Mouse (Mus musculus): ENCODE results near the gene Tmem233. TPM values are rescaled to one million over a fixed set of nuclear protein-coding genes. Genes with fewer than 3 reads are reported as not detected.

The Tmem233 gene
- polyA plus RNA-seq, 1 experiment from 2014 or later, result not detected

DNA sequence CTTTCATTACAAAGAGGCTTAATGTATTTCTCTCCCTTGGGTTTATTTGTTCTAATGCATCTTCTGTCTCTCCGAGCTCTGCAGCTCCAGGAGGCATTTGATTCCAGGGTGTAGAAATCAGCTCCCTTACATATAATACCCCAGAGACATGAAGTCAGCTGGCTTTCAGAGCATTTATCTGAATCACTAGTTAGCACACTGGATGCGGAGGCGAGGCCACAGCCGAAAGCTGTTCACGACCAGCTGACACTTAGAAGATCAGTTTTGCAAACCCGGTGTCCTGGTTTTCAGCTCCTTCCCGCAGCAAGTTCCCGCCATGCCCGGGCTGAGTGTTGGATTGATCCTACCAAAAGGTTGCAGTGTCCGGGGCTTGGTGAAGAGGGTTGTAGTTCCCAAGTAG, 78.8 kb downstream of the Tmem233 start:
- H3K4me2 ChIP-seq (ENCODE audit: low read length), result no peak overlapping the region
- no peaks in the 10 kb centered on the region for H3K27me3 ChIP-seq (ENCODE audit: insufficient read depth, low read length)
- H3K4me1 ChIP-seq (replicated peaks; ENCODE audit: insufficient read depth, low read length), result peaks cover 4% of the 10 kb centered on the region; the same call in 1 of the 2 replicates
- H3K9ac ChIP-seq (ENCODE audit: low read depth, low read length), result no peak overlapping the region
- ATAC-seq (replicated peaks; ENCODE audit: low FRiP score, low read depth) (no peak), DNase-seq (ENCODE audit: low spot score) (no peak)
- TF ChIP-seq CTCF (IDR thresholded peaks at IDR 0.05; ENCODE audit: low read depth), result no peak
- H3K27ac ChIP-seq, result 0 out of 2 replicates have a peak overlapping the region, but pooled peaks have one; percentile 19
- no peak overlapping the region for H3K4me3 ChIP-seq (replicated peaks; ENCODE audit: low read depth, low read length)
- no peaks in the 10 kb centered on the region for H3K9me3 ChIP-seq (replicated peaks; ENCODE audit: low read length)
- H3K36me3 ChIP-seq (ENCODE audit: insufficient read depth, low read length), result no peaks in the 10 kb centered on the region
- 77% methylated on average over 10 of the region's 10 CpGs for WGBS

DNA sequence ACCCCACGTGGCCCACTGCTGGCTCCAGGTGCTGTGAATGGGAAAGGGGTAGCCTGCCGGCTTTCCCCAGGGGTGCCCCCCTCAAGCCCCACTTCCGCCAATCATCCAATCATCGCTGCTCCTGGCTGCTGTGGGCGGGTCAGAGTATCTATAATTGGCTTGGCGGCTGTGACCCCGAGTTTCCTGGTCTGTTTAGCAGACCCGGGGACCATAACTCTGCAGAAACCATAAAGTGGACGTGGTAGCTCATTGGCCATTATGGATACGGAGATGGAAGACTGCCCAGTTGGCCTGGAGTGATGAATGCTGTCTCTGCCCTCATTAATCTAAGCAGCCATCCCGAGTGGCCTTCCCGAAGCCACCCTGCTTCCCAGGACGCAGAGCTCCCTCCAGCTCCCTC, 79.2 kb downstream of the Tmem233 start:
- Histone ChIP-seq H3K4me1 (replicated peaks; ENCODE audit: insufficient read depth, low read length) (peaks cover 4% of the 10 kb centered on the region; the same call in 1 of the 2 replicates), H3K4me2 (ENCODE audit: low read length) (no peak overlapping the region), H3K27me3 (ENCODE audit: insufficient read depth, low read length) (no peaks in the 10 kb centered on the region), H3K9ac (ENCODE audit: low read depth, low read length) (no peak overlapping the region), H3K9me3 (replicated peaks; ENCODE audit: low read length) (no peaks in the 10 kb centered on the region), H3K36me3 (ENCODE audit: insufficient read depth, low read length) (no peaks in the 10 kb centered on the region), H3K4me3 (replicated peaks; ENCODE audit: low read depth, low read length) (no peak overlapping the region), H3K27ac (no peak overlapping the region)
- DNase-seq (ENCODE audit: low spot score), result peak; percentile 63
- no peak for TF ChIP-seq CTCF (IDR thresholded peaks at IDR 0.05; ENCODE audit: low read depth)
- 36% methylated on average over 13 of the region's 13 CpGs for WGBS
- no peak for ATAC-seq (replicated peaks; ENCODE audit: low FRiP score, low read depth)

DNA sequence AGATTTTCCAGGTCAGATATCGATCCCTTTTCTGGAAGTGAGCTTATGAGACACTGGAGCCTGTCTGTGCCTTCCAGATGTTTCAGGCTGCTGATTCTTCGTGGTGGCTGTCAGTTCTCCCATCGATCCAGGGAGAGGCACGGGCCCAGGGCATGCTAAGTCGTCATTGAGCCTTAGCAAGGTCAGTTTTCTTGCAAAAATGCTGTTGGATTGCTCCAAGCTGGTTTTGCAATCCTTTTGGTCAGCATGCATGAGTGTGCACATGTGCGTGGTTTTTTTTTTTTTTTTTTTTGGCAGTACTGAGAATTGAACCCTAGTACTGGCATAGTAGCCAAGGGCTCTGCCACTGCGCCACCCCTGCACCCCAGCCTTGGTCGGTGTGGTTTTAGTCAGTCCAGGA, 79.9 kb downstream of the Tmem233 start:
- Histone ChIP-seq H3K4me3 (replicated peaks; ENCODE audit: low read depth, low read length) (no peak overlapping the region), H3K9me3 (replicated peaks; ENCODE audit: low read length) (no peaks in the 10 kb centered on the region), H3K27me3 (ENCODE audit: insufficient read depth, low read length) (no peaks in the 10 kb centered on the region), H3K36me3 (ENCODE audit: insufficient read depth, low read length) (no peaks in the 10 kb centered on the region), H3K4me1 (replicated peaks; ENCODE audit: insufficient read depth, low read length) (peaks cover 4% of the 10 kb centered on the region; the same call in 1 of the 2 replicates), H3K27ac (no peak overlapping the region), H3K4me2 (ENCODE audit: low read length) (no peak overlapping the region), H3K9ac (ENCODE audit: low read depth, low read length) (no peak overlapping the region)
- WGBS, result 69% methylated on average over 8 of the region's 8 CpGs
- ATAC-seq (replicated peaks; ENCODE audit: low FRiP score, low read depth) (no peak), DNase-seq (ENCODE audit: low spot score) (no peak)
- no peak for TF ChIP-seq CTCF (IDR thresholded peaks at IDR 0.05; ENCODE audit: low read depth)

DNA sequence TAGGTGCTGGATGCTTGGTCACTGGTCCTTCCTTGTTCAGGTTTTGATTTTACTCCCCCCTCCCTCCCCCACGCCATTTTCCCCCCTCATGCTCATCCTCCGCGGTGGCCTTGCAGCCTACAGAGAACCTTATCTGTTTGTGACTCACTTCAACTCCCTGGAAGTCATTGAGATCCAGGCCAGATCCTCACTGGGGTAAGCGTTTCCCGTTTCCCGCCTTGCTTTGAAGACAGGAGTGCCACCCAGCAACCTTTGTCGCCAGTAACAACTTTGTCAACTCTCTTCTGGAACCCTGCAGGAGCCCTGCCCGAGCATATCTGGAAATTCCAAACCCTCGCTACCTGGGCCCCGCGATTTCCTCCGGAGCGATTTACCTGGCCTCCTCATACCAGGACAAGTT, 85.7 kb downstream of the Tmem233 start:
- 81% methylated on average over 13 of the region's 13 CpGs for WGBS
- Histone ChIP-seq H3K9ac (ENCODE audit: low read depth, low read length) (no peak overlapping the region), H3K36me3 (ENCODE audit: insufficient read depth, low read length) (no peaks in the 10 kb centered on the region), H3K4me1 (replicated peaks; ENCODE audit: insufficient read depth, low read length) (no peaks in the 10 kb centered on the region), H3K4me2 (ENCODE audit: low read length) (no peak overlapping the region), H3K4me3 (replicated peaks; ENCODE audit: low read depth, low read length) (no peak overlapping the region), H3K9me3 (replicated peaks; ENCODE audit: low read length) (no peaks in the 10 kb centered on the region), H3K27me3 (ENCODE audit: insufficient read depth, low read length) (no peaks in the 10 kb centered on the region), H3K27ac (no peak overlapping the region)
- DNase-seq (ENCODE audit: low spot score) (no peak), ATAC-seq (replicated peaks; ENCODE audit: low FRiP score, low read depth) (no peak)
- TF ChIP-seq CTCF (IDR thresholded peaks at IDR 0.05; ENCODE audit: low read depth), result no peak

DNA sequence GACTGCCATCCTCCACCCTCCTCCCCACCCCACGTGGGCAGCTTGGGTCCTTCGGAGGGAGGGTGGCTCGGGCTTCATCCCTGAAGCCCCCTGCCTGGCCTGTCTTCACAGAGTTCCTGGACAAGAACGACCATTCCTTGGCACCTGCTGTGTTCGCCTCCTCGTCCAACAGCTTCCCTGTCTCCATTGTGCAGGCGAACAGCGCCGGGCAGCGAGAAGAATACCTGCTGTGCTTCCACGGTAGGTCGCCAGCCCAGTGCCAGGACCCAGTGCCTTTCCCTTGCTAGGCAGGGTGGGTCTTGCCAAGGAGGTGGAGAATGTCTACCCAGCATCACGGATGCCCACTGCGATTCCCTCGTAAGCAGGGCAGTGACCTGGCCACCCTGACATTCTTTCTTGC, 88.9 kb downstream of the Tmem233 start:
- Histone ChIP-seq H3K27me3 (ENCODE audit: insufficient read depth, low read length) (no peaks in the 10 kb centered on the region), H3K4me1 (replicated peaks; ENCODE audit: insufficient read depth, low read length) (no peaks in the 10 kb centered on the region), H3K36me3 (ENCODE audit: insufficient read depth, low read length) (peaks cover 19% of the 10 kb centered on the region; the same call in 1 of the 2 replicates), H3K4me2 (ENCODE audit: low read length) (no peak overlapping the region), H3K27ac (no peak overlapping the region), H3K4me3 (replicated peaks; ENCODE audit: low read depth, low read length) (no peak overlapping the region), H3K9ac (ENCODE audit: low read depth, low read length) (no peak overlapping the region), H3K9me3 (replicated peaks; ENCODE audit: low read length) (no peaks in the 10 kb centered on the region)
- 95% methylated on average over 15 of the region's 15 CpGs for WGBS
- no peak for DNase-seq (ENCODE audit: low spot score)
- TF ChIP-seq CTCF (IDR thresholded peaks at IDR 0.05; ENCODE audit: low read depth), result no peak
- ATAC-seq (replicated peaks; ENCODE audit: low FRiP score, low read depth), result no peak

DNA sequence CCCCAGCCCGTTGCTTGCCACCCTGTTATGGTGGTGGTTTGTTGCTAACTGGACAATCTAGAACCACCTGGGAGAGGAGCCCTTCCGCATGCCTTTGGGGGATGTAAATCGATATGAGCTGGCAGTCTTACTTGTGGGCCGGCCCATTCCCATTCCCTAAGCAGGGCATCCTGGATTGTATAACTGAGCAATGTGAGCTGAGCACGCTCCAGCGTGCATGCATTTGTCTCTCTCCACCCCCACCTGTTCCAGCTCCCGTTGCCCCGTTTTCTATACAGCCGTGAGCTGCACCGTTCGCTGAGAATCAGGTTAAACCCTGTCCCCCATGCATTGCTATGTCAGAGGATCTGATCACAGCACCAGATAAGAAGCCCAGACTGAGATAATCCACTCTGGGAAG, 91.3 kb downstream of the Tmem233 start:
- Histone ChIP-seq H3K4me1 (replicated peaks; ENCODE audit: insufficient read depth, low read length) (no peaks in the 10 kb centered on the region), H3K4me3 (replicated peaks; ENCODE audit: low read depth, low read length) (no peak overlapping the region), H3K36me3 (ENCODE audit: insufficient read depth, low read length) (peaks cover 23% of the 10 kb centered on the region; the same call in 1 of the 2 replicates), H3K9me3 (replicated peaks; ENCODE audit: low read length) (no peaks in the 10 kb centered on the region), H3K27me3 (ENCODE audit: insufficient read depth, low read length) (no peaks in the 10 kb centered on the region), H3K4me2 (ENCODE audit: low read length) (no peak overlapping the region), H3K9ac (ENCODE audit: low read depth, low read length) (no peak overlapping the region), H3K27ac (no peak overlapping the region)
- no peak for TF ChIP-seq CTCF (IDR thresholded peaks at IDR 0.05; ENCODE audit: low read depth)
- DNase-seq (ENCODE audit: low spot score), result no peak
- no peak for ATAC-seq (replicated peaks; ENCODE audit: low FRiP score, low read depth)
- WGBS, result 85% methylated on average over 11 of the region's 11 CpGs

Other genes with a start within 250 kb of the Tmem233 start
- 8.8 and 11.4 TPM in 2 replicates for gene Cit, start 238.0 kb downstream of the Tmem233 start, polyA plus RNA-seq (2015; fragmentation: Nextera tagmentation; extraction: Ambion mirVana)
- gene Prkab1, start 58.7 kb downstream of the Tmem233 start, polyA plus RNA-seq (2015; fragmentation: Nextera tagmentation; extraction: Ambion mirVana), result 79.0 and 83.3 TPM in 2 replicates
- gene Ccdc60, start 205.7 kb upstream of the Tmem233 start, polyA plus RNA-seq (2015; fragmentation: Nextera tagmentation; extraction: Ambion mirVana), result 0.36 and 0.39 TPM in 2 replicates